Mouse (Mus musculus) midbrain, embryonic 14.5 days (tissue): ENCODE measurements around the gene Eif6. TPM values are rescaled to one million over a fixed set of nuclear protein-coding genes. Genes with fewer than 3 reads are reported as not detected.

ENCODE experiments used
- ATAC-seq: fragments of 200-750 bp; cut with Nextera tagmentation; 2 replicates; pipeline ENCODE4 v1.8.0; 2017; ENCODE audit warnings: moderate number of reproducible peaks, moderate library complexity; ENCODE audit not compliant: low FRiP score, low TSS enrichment
- DNase-seq: peaks from one replicate; pipeline ENCODE4 v3.0.0-alpha.2; 2015
- H3K27ac ChIP-seq: fragments of 300-500 bp; sonication (generic); replicated peaks from 2 replicates; pipeline ENCODE4 v1.5.1; 2014; ENCODE audit warnings: mild to moderate bottlenecking, low read depth, low read length, moderate library complexity
- H3K27me3 ChIP-seq: fragments of 300-500 bp; sonication (generic); 2 replicates; pipeline ENCODE4 v1.6.1; 2014; ENCODE audit warnings: low read length, control low read depth, mixed read lengths; ENCODE audit not compliant: control insufficient read depth, insufficient read depth
- H3K36me3 ChIP-seq: fragments of 300-500 bp; sonication (generic); 2 replicates; pipeline ENCODE4 v1.6.1; 2014; ENCODE audit warnings: low read length, control low read depth; ENCODE audit not compliant: control insufficient read depth, insufficient read depth
- H3K4me1 ChIP-seq: fragments of 300-500 bp; sonication (generic); 2 replicates; pipeline ENCODE4 v1.6.1; 2014; ENCODE audit warnings: mild to moderate bottlenecking, antibody characterized with exemption, low read length, control low read depth; ENCODE audit not compliant: control insufficient read depth, insufficient read depth
- H3K4me2 ChIP-seq: fragments of 300-500 bp; sonication (generic); 2 replicates; pipeline ENCODE4 v1.6.1; 2014; ENCODE audit warnings: mild to moderate bottlenecking, low read length, moderate library complexity
- H3K4me3 ChIP-seq: fragments of 300-500 bp; sonication (generic); replicated peaks from 2 replicates; pipeline ENCODE4 v1.5.1; 2014; ENCODE audit warnings: low read depth, low read length
- H3K9ac ChIP-seq: fragments of 300-500 bp; sonication (generic); replicated peaks from 2 replicates; pipeline ENCODE4 v1.6.1; 2014; ENCODE audit warnings: mild to moderate bottlenecking, low read length, moderate library complexity
- H3K9me3 ChIP-seq: fragments of 300-500 bp; sonication (generic); 2 replicates; pipeline ENCODE4 v1.6.1; 2016; ENCODE audit warnings: low read length, control low read depth, mixed read lengths; ENCODE audit not compliant: control insufficient read depth
- whole genome bisulfite sequencing: fragments of 180-500 bp; shearing (Covaris S2); extraction: QIAGEN DNeasy Blood & Tissue Kit; methylation state at CpG from one replicate; pipeline ENCODE4 v1.1.7; 2014; 5-methylcytosine and 5-hydroxymethylcytosine counted together
- polyA plus RNA-seq: library from polyadenylated mRNA; unstranded; fragments of >200 nt; fragmentation: Nextera tagmentation; extraction: Ambion mirVana; gene quantifications from 2 replicates; pipeline ENCODE4 v1.2.1, GENCODE M21; 2014

The Eif6 gene
- polyA plus RNA-seq: 129 and 134 TPM in 2 replicates

DNA sequence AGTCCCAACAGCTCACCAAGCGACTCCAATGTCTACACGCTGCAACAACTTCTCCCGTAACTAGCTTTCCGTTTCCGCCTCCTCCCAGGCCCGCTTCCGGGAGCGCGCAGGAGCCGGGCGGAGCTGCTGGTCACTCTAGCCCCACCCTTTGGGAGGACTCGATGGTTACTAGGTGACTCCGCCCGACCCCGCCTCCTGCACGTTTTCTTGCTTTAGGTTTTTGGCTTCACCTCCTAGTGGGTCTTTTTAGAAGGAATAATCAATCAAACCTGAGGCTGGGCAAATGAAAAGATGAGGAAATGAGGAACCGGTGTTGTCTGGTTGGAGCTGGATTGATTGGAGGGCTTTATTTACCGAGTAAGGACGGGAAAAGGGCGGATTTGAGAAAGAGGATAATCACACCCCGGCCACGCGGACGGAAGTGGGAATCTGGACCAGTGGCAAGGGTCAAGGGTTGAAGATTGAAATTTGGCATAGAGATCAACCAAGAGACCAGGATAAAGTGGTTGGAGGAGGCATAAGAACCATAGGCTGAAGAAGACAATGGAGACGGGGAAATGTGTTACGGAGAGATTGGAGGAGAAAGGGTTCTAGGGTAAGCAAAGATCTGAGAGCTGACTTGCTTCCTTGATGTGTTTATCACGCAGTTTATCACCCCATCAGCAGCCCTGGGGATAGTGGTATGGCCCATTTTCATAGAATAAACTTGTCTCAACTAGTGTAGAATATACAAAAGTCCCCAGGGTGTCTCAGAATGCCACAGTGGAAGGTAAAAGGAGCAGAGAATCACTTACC lies at the start of gene Eif6:
Gene Eif6 (minus strand): TSS at position 296 of the 795 bp plus-strand sequence.
- H3K4me3 ChIP-seq: peak within 1 kb of the TSS; percentile 61
- H3K27me3 ChIP-seq: no peaks in the 10 kb centered on the region
- H3K4me2 ChIP-seq: peak within 1 kb of the TSS; percentile 79
- peak within 1 kb of the TSS; percentile 77 for H3K27ac ChIP-seq
- peak within 1 kb of the TSS; percentile 64 for H3K9ac ChIP-seq
- peaks cover 20% of the 10 kb centered on the region for H3K4me1 ChIP-seq
- no peaks in the 10 kb centered on the region for H3K9me3 ChIP-seq
- WGBS: 2% methylated on average over 27 of the region's 27 CpGs
- DNase-seq: peak; percentile 95
- H3K36me3 ChIP-seq: peaks cover 21% of the 10 kb centered on the region
- peak; percentile 91 for ATAC-seq

DNA sequence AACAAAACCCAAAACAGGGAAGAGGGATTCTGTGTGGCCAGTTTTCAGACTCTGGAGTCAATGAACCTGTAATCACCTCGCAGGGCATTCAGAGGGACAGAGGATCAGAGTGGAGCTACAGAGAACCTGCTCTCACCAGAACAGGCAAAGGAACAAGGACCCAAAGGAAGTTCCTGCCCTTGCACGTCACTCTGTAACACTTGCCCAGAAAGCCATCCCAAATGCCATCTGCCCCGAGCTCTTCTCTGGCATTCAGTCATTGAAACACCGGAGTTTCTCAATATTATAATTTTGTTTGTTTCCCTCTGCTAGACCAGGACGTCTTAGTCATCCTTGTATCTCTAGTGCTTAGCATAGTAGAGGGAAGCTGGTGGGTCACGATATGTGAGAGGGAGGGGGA lies 46.9 kb upstream of the Eif6 start:
- no peaks in the 10 kb centered on the region for H3K9me3 ChIP-seq
- no peak overlapping the region for H3K4me3 ChIP-seq
- H3K36me3 ChIP-seq: peaks cover 20% of the 10 kb centered on the region
- 89% methylated on average over 6 of the region's 6 CpGs for WGBS
- ATAC-seq: no peak
- no peaks in the 10 kb centered on the region for H3K4me1 ChIP-seq
- no peak overlapping the region for H3K9ac ChIP-seq
- no peak overlapping the region for H3K4me2 ChIP-seq
- H3K27ac ChIP-seq: no peak overlapping the region
- DNase-seq: no peak
- no peaks in the 10 kb centered on the region for H3K27me3 ChIP-seq

DNA sequence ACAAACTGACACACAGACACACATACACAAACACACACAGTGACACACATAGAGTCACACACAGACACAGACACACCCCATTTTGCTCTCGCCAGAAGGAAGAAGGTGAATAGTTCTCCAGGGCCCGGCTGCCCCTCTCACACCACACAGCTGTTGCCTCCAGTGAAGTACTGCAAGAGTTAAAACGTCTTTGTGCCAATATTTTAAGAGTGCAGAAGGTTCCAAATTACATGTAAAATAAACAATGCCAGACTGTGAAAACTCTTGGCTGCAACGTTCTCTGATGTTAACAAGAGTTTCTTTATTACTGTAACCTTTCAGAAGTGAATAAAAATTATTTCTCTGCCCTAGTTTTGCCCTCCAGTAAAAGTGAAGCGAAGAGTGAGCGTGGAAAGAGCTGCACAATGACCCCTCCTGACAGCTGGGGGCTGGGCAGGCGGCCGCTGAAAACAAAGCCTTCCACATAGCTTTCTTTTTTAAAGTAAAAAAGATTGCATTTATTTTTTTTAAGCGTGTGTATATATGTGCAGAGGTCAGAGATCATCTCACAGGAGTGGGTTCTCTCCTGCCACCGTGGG lies 46.3 kb upstream of the Eif6 start:
- Histone ChIP-seq H3K4me1 (no peaks in the 10 kb centered on the region), H3K36me3 (peaks cover 23% of the 10 kb centered on the region), H3K27ac (peak overlapping the region; percentile 32; the same call in 1 of the 2 replicates), H3K9me3 (no peaks in the 10 kb centered on the region), H3K4me2 (no peak overlapping the region), H3K4me3 (no peak overlapping the region), H3K27me3 (no peaks in the 10 kb centered on the region), H3K9ac (no peak overlapping the region)
- DNase-seq (peak; percentile 3), ATAC-seq (no peak)
- 77% methylated on average over 10 of the region's 10 CpGs for WGBS

DNA sequence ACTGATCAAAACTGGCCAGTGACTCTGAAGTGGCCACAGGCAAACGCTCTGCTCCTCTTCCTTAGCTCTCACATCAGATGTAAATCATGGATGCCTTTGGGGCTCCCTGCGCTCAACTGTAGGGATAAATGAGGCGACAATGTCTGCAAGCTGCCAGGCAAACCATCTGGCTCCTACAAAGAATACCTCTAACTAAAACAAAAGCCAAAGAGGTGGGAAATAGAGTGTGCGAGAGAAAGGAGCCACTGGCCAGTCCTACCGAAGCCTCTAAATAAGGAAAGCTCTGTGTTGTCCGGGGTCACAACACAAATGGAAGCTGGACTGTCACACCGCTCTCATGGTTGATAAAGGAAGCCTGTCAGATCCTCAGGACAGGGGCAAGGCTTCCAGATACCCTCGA lies 45.8 kb upstream of the Eif6 start:
- Histone ChIP-seq H3K9me3 (no peaks in the 10 kb centered on the region), H3K4me3 (no peak overlapping the region), H3K27ac (peak overlapping the region; percentile 32; the same call in 1 of the 2 replicates), H3K36me3 (peaks cover 23% of the 10 kb centered on the region), H3K4me1 (no peaks in the 10 kb centered on the region), H3K27me3 (no peaks in the 10 kb centered on the region), H3K9ac (no peak overlapping the region), H3K4me2 (no peak overlapping the region)
- ATAC-seq: no peak
- 73% methylated on average over 8 of the region's 8 CpGs for WGBS
- peak; percentile 6 for DNase-seq

DNA sequence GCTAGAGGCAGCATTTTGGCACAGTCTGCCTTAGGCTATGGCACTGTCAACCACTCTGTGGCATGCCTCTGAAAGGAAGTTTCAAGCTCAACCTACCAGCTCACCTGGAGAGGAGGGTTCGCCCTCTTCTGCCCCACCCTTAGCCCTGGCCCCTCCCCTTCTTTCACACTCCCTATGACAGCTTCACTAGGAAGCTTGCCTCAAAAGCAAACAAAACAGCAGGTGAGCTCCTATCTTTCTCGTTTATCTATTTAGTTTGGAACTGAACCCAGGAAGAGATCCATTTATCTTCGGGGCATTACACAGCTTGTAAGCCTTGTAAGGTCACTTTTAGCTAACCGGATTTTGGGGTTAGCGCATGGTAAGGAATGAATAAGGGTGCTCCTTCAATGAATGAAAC lies 43.0 kb upstream of the Eif6 start:
- ATAC-seq: no peak
- H3K4me1 ChIP-seq: no peaks in the 10 kb centered on the region
- WGBS: 86% methylated on average over 5 of the region's 5 CpGs

DNA sequence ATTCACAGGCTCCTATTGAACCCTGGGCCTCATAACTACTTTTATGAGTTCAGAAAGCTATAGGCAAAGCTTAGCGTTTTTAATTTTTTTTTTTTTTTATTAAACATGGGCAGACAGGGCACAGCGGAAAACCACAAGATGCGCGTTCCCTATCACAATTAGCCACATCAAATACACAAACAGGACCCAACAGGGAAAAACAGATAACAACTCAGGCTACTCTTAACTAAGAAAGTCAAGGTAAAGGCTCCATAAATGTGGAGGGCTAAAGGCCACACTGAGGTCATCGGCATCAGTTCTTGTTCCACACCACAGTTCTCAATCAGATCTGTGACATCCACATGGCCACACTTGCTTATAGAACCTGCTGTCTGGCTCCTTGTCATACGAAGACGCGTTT lies 41.6 kb upstream of the Eif6 start:
- Histone ChIP-seq H3K27me3 (no peaks in the 10 kb centered on the region), H3K4me3 (no peak overlapping the region), H3K9ac (no peak overlapping the region), H3K27ac (no peak overlapping the region), H3K36me3 (peaks cover 10% of the 10 kb centered on the region; the same call in 1 of the 2 replicates), H3K4me1 (peaks cover 6% of the 10 kb centered on the region; the same call in 1 of the 2 replicates), H3K9me3 (no peaks in the 10 kb centered on the region), H3K4me2 (no peak overlapping the region)
- no peak for DNase-seq
- no peak for ATAC-seq
- WGBS: 97% methylated on average over 8 of the region's 8 CpGs

More for the DNA sequence above, 43.0 kb upstream of the Eif6 start:
- Histone ChIP-seq H3K27me3 (no peaks in the 10 kb centered on the region), H3K36me3 (peaks cover 10% of the 10 kb centered on the region; the same call in 1 of the 2 replicates), H3K4me3 (no peak overlapping the region), H3K9me3 (no peaks in the 10 kb centered on the region), H3K4me2 (no peak overlapping the region), H3K27ac (no peak overlapping the region), H3K9ac (no peak overlapping the region)
- DNase-seq: no peak

DNA sequence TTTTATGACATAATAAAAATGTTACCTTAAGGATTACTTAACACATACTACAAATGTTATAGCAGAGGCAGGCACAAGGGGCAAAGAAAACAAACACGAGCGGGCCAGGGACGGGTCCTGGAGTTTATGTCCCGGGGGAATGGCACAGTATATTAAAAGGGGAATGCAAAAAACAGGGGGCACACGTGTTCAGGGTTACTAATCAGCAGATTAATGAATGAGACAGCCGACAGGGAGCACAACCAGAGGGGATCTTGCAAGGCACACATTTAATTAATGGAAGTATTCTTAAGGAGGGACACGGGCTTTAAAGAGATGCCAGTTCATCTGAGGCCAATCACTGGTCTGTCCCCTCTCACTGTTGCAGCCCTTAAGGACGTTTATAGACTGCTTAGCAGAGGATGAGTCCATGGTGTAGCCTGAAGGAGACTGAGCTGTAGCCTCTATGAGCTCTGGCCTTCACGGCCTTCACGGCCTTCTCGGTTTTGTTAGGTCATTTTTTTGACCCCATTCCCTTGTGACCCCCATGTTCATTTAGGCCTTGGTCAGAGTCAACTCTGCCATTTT lies 36.7 kb upstream of the Eif6 start:
- Histone ChIP-seq H3K27me3 (no peaks in the 10 kb centered on the region), H3K4me2 (peak overlapping the region; percentile 40), H3K36me3 (0 out of 2 replicates have a peak, but pooled peaks cover under 1% of the 10 kb centered on the region), H3K4me1 (peaks cover 8% of the 10 kb centered on the region; the same call in 1 of the 2 replicates), H3K9me3 (no peaks in the 10 kb centered on the region), H3K9ac (no peak overlapping the region), H3K27ac (0 out of 2 replicates have a peak overlapping the region, but pooled peaks have one; percentile 23), H3K4me3 (no peak overlapping the region)
- 46% methylated on average over 11 of the region's 11 CpGs for WGBS
- peak; percentile 67 for DNase-seq
- peak; percentile 76 for ATAC-seq

DNA sequence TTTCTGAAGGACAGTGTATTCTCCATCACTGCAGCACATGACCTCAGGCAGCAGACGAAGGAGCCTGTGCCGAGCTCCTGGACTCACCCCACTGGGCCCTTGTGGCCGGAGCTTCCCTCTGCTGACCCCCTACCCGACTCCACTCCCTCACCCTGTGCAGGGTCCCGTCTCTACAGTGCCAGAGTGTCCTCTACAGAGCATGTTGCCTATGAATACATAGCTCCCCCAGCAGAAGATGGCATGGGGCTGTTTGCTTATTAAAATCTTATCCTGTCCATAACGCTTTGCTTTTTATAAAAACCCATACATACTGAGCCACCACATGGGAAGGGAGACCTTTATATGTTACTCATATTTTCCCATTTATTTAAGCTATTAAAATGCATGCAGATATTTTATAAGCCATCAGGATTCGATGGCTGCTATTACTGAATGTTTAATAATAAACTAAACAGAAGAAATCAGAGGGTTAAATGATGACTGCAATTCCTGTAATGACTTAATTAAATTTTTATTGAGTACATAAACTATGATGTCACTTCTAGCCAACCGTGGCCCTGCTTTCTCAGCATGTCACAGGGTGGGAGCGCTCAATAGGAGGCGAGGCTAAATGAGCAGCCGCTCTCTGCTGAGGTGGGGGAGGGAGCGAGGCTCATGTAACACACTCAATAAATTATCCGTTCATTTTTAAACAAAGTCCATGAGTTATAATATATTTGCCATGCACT lies 36.0 kb upstream of the Eif6 start:
- DNase-seq: peak; percentile 81
- Histone ChIP-seq H3K9ac (no peak overlapping the region), H3K27ac (peak overlapping the region; percentile 32), H3K36me3 (0 out of 2 replicates have a peak, but pooled peaks cover under 1% of the 10 kb centered on the region), H3K4me1 (peaks cover 8% of the 10 kb centered on the region; the same call in 1 of the 2 replicates), H3K4me3 (no peak overlapping the region), H3K4me2 (peak overlapping the region; percentile 40), H3K27me3 (no peaks in the 10 kb centered on the region), H3K9me3 (no peaks in the 10 kb centered on the region)
- WGBS: 62% methylated on average over 13 of the region's 13 CpGs
- ATAC-seq: peak; percentile 91
